Mouse (Mus musculus): Measurements from ENCODE around the gene Acadvl.
A peak's percentile ranks its signal among the peaks of the same experiment; 100 is the strongest.

Acadvl gene

GRCm38 (mm10) chr11:69980196-69981140 is 34.7 kb downstream of the Acadvl start:
- DNase-seq (ENCODE audit: low read depth, low spot score) = peak; percentile 100

- no peak for DNase-seq (ENCODE audit: low read depth, low spot score)
These were observed 35.4 kb downstream of the Acadvl start for GRCm38 (mm10) chr11:69979827-69980195.

GRCm38 (mm10) chr11:69976271-69976670 is 38.9 kb downstream of the Acadvl start:
- no peak for DNase-seq (ENCODE audit: low read depth, low spot score)

- no peak for DNase-seq (ENCODE audit: low read depth, low spot score)
These were observed 40.3 kb downstream of the Acadvl start for GRCm38 (mm10) chr11:69974907-69975306.

GRCm38 (mm10) chr11:69970775-69971174 is 44.4 kb downstream of the Acadvl start:
- no peak for DNase-seq (ENCODE audit: low read depth, low spot score)

- no peak for DNase-seq (ENCODE audit: low read depth, low spot score)
These were observed 45.0 kb downstream of the Acadvl start for GRCm38 (mm10) chr11:69970222-69970621.

GRCm38 (mm10) chr11:69968793-69969192 is 46.4 kb downstream of the Acadvl start:
- DNase-seq (ENCODE audit: low read depth, low spot score) = no peak

- DNase-seq (ENCODE audit: low read depth, low spot score) = no peak
These were observed 48.2 kb downstream of the Acadvl start for GRCm38 (mm10) chr11:69966860-69967517.

GRCm38 (mm10) chr11:69966006-69966859 is 49.0 kb downstream of the Acadvl start:
- no peak for DNase-seq (ENCODE audit: low read depth, low spot score)

GRCm38 (mm10) chr11:69965271-69966005 is 49.8 kb downstream of the Acadvl start:
- no peak for DNase-seq (ENCODE audit: low read depth, low spot score)

GRCm38 (mm10) chr11:69964650-69965270 is 50.5 kb downstream of the Acadvl start, which contains the start of gene Cldn7:
Gene Cldn7, plus strand, starts transcription at chr11:69964779.
- DNase-seq (ENCODE audit: low read depth, low spot score) = no peak

- no peak for DNase-seq (ENCODE audit: low read depth, low spot score)
These were observed 53.4 kb downstream of the Acadvl start for GRCm38 (mm10) chr11:69961841-69962240.

GRCm38 (mm10) chr11:69960616-69961015 is 54.6 kb downstream of the Acadvl start:
- no peak for DNase-seq (ENCODE audit: low read depth, low spot score)

All from forelimb bud, embryonic 11.5 days (tissue).